Comparison of ENCODE assay signal across 17 mouse cellular contexts in the genomic region with DNA sequence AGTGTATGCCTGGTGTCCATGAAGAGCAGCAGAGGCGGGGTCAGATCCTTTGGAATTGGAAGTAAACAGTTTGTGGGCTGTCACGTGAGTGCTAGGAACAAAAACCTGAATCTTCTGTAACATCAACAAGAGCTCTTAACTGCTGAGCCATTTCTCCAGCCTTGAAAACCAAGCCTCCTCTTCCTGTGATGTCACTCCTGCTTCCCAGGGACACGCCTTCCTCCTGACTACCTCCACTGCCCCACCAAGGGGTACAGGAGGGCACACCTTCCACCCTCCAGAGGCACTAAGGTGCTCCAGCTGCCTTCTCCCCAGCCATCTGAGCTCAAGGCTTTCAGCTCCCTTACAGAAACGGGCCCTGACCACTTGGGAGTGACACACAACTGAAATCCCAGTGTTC. TPM values are rescaled to one million over a fixed set of nuclear protein-coding genes. Genes with fewer than 3 reads are reported as not detected.
DNase-seq lines count a peak whose midpoint lies in the region; ATAC-seq and TF ChIP-seq lines count a peak whose summit lies in the region.
"Had no signal": no experiment of that assay in that cellular context is flagged by ENCODE, and none has a peak within 500 bp of the region (broad histone marks: within the 10 kb centered on the region; RNA-seq: fewer than 3 reads in every experiment).

No protein-coding gene starts in this region.

- H3K9me3 ChIP-seq in hindbrain, embryonic 13.5 days: no peaks in the 10 kb centered on the region
- no peaks in the 10 kb centered on the region for H3K9me3 ChIP-seq in hindbrain, embryonic 14.5 days (ENCODE audit: control insufficient read depth, low read length)
- no peaks in the 10 kb centered on the region for H3K9me3 ChIP-seq in neural tube, embryonic 13.5 days
- no peaks in the 10 kb centered on the region for H3K9me3 ChIP-seq in stomach, postnatal 0 days (ENCODE audit: control insufficient read depth, low read length)
- H3K9me3 ChIP-seq: embryonic facial prominence, embryonic 10.5 days; hindbrain, embryonic 12.5 days; limb, embryonic 13.5 days had no signal

- H3K27me3 ChIP-seq in hindbrain, embryonic 13.5 days: no peaks in the 10 kb centered on the region
- no peaks in the 10 kb centered on the region for H3K27me3 ChIP-seq in hindbrain, embryonic 14.5 days (ENCODE audit: control insufficient read depth, insufficient read depth, low read length)
- no peaks in the 10 kb centered on the region for H3K27me3 ChIP-seq in neural tube, embryonic 13.5 days
- no peaks in the 10 kb centered on the region for H3K27me3 ChIP-seq in stomach, postnatal 0 days (ENCODE audit: control insufficient read depth, insufficient read depth, low read length)
- H3K27me3 ChIP-seq: hindbrain, embryonic 12.5 days; limb, embryonic 13.5 days had no signal

- H3K4me1 ChIP-seq in hindbrain, embryonic 13.5 days (replicated peaks): peaks cover 24% of the 10 kb centered on the region
- H3K4me1 ChIP-seq in hindbrain, embryonic 14.5 days (replicated peaks; ENCODE audit: control insufficient read depth, insufficient read depth, low read length): peaks cover 20% of the 10 kb centered on the region
- H3K4me1 ChIP-seq in neural tube, embryonic 13.5 days (replicated peaks): peaks cover 27% of the 10 kb centered on the region
- peaks cover 6% of the 10 kb centered on the region for H3K4me1 ChIP-seq in stomach, postnatal 0 days (replicated peaks; ENCODE audit: control insufficient read depth, insufficient read depth)

- peaks cover 38% of the 10 kb centered on the region for H3K36me3 ChIP-seq in hindbrain, embryonic 13.5 days
- H3K36me3 ChIP-seq in hindbrain, embryonic 14.5 days (replicated peaks; ENCODE audit: control insufficient read depth, insufficient read depth): peaks cover 39% of the 10 kb centered on the region
- H3K36me3 ChIP-seq in neural tube, embryonic 13.5 days: peaks cover 39% of the 10 kb centered on the region
- no peaks in the 10 kb centered on the region; the same call in 1 of the 2 replicates for H3K36me3 ChIP-seq in stomach, postnatal 0 days (ENCODE audit: control insufficient read depth, insufficient read depth, low read length)

- no peak for DNase-seq in hindbrain, embryonic 14.5 days (ENCODE audit: low spot score)
- no peak for DNase-seq in neural tube, embryonic 10.5 days (ENCODE audit: extremely low spot score, low spot score)
- DNase-seq in stomach, postnatal 0 days (ENCODE audit: low spot score): no peak
- no peak for DNase-seq in cerebellum, adult 18-20 months
- DNase-seq: cerebellum, postnatal 10 days; gastrocnemius, postnatal 25 days; right cerebral cortex, postnatal 25 days had no signal

- no peak overlapping the region for H3K27ac ChIP-seq in hindbrain, embryonic 13.5 days
- H3K27ac ChIP-seq in hindbrain, embryonic 14.5 days: no peak overlapping the region
- H3K27ac ChIP-seq in neural tube, embryonic 13.5 days (replicated peaks): no peak overlapping the region
- H3K27ac ChIP-seq in stomach, postnatal 0 days (replicated peaks): 0 out of 2 replicates have a peak overlapping the region, but pooled peaks have one; percentile 24
- H3K27ac ChIP-seq: embryonic facial prominence, embryonic 10.5 days; hindbrain, embryonic 12.5 days; left cerebral cortex, adult 2 months; limb, embryonic 13.5 days had no signal

- H3K4me3 ChIP-seq in hindbrain, embryonic 13.5 days: no peak overlapping the region
- no peak overlapping the region for H3K4me3 ChIP-seq in hindbrain, embryonic 14.5 days (replicated peaks; ENCODE audit: low read length)
- no peak overlapping the region for H3K4me3 ChIP-seq in neural tube, embryonic 13.5 days
- no peak overlapping the region for H3K4me3 ChIP-seq in stomach, postnatal 0 days (ENCODE audit: low read depth, low read length)
- H3K4me3 ChIP-seq: embryonic facial prominence, embryonic 10.5 days; hindbrain, embryonic 12.5 days; limb, embryonic 13.5 days had no signal

- TF ChIP-seq CTCF in stomach, postnatal 0 days (IDR thresholded peaks at IDR 0.05; ENCODE audit: low read depth): no peak

- no peak overlapping the region for H3K4me2 ChIP-seq in hindbrain, embryonic 13.5 days
- no peak overlapping the region for H3K4me2 ChIP-seq in hindbrain, embryonic 14.5 days (replicated peaks)
- no peak overlapping the region for H3K4me2 ChIP-seq in neural tube, embryonic 13.5 days
- H3K4me2 ChIP-seq in stomach, postnatal 0 days (replicated peaks; ENCODE audit: low read depth): no peak overlapping the region
- H3K4me2 ChIP-seq: heart, embryonic 11.5 days; hindbrain, embryonic 12.5 days had no signal

- TF ChIP-seq EP300 in stomach, postnatal 0 days (optimal IDR thresholded peaks at IDR 0.05): no peak

- H3K9ac ChIP-seq in hindbrain, embryonic 13.5 days: peak overlapping the region; percentile 56
- no peak overlapping the region for H3K9ac ChIP-seq in hindbrain, embryonic 14.5 days
- H3K9ac ChIP-seq in neural tube, embryonic 13.5 days: 0 out of 2 replicates have a peak overlapping the region, but pooled peaks have one; percentile 9
- no peak overlapping the region for H3K9ac ChIP-seq in stomach, postnatal 0 days (ENCODE audit: low read length)
- H3K9ac ChIP-seq: hindbrain, embryonic 12.5 days had no signal

- whole genome bisulfite sequencing in hindbrain, embryonic 13.5 days: 88% methylated on average over 4 of the region's 4 CpGs
- 86% methylated on average over 4 of the region's 4 CpGs for WGBS in hindbrain, embryonic 14.5 days
- 88% methylated on average over 4 of the region's 4 CpGs for WGBS in neural tube, embryonic 13.5 days
- WGBS in stomach, postnatal 0 days: 75% methylated on average over 4 of the region's 4 CpGs

- ATAC-seq in hindbrain, embryonic 13.5 days (ENCODE audit: low FRiP score): no peak
- no peak for ATAC-seq in hindbrain, embryonic 14.5 days (ENCODE audit: low FRiP score)
- ATAC-seq in neural tube, embryonic 13.5 days (ENCODE audit: low read depth): no peak
- 0 out of 4 replicates have a peak, but pooled peaks have one; percentile 4 for ATAC-seq in hematopoietic stem cell, adult 5-6 weeks (replicated peaks in 1 of 2; ENCODE audit: insufficient read depth in 1 of 2, low FRiP score in 2 of 2, low TSS enrichment in 1 of 2, low read depth in 1 of 2, poor library complexity in 2 of 2, severe bottlenecking in 2 of 2)
- no peak for ATAC-seq in stomach, postnatal 0 days (ENCODE audit: low FRiP score, low TSS enrichment)
- no peak for ATAC-seq in megakaryocyte-erythroid progenitor cell, adult 5-6 weeks (replicated peaks; ENCODE audit: low FRiP score, low TSS enrichment, poor library complexity, severe bottlenecking)

RNA-seq across cellular contexts. Expression of a gene that starts 1.7 kb away (rescaled TPM):
- polyA plus RNA-seq in hindbrain, embryonic 13.5 days (2015; fragmentation: Nextera tagmentation; extraction: Ambion mirVana): 45.7 TPM in 2 replicates
- 46.6 and 51.8 TPM in 2 replicates for polyA plus RNA-seq in hindbrain, embryonic 14.5 days (2014; fragmentation: Nextera tagmentation; extraction: Ambion mirVana)
- polyA plus RNA-seq in neural tube, embryonic 13.5 days (2015; fragmentation: Nextera tagmentation; extraction: Ambion mirVana): 43.2 and 43.3 TPM in 2 replicates
- total RNA-seq in hematopoietic stem cell, adult 5-6 weeks (2017): 22.0 and 23.6 TPM in 2 replicates
- 11.0 and 13.4 TPM in 2 replicates for polyA plus RNA-seq in stomach, postnatal 0 days (2015; fragmentation: Nextera tagmentation; extraction: Ambion mirVana)
- total RNA-seq in megakaryocyte-erythroid progenitor cell, adult 5-6 weeks (2014; fragmentation: Nextera tagmentation): 9.5 and 30.7 TPM in 2 replicates
- 12.4 and 14.5 TPM in 2 replicates for total RNA-seq in megakaryocyte-erythroid progenitor cell, adult 5-6 weeks (2017)

RNA-seq across cellular contexts. Expression of a gene that starts 4.0 kb away (rescaled TPM):
- 36.1 TPM in 2 replicates for polyA plus RNA-seq in hindbrain, embryonic 13.5 days (2015; fragmentation: Nextera tagmentation; extraction: Ambion mirVana)
- polyA plus RNA-seq in hindbrain, embryonic 14.5 days (2014; fragmentation: Nextera tagmentation; extraction: Ambion mirVana): 28.6 and 35.1 TPM in 2 replicates
- polyA plus RNA-seq in neural tube, embryonic 13.5 days (2015; fragmentation: Nextera tagmentation; extraction: Ambion mirVana): 34.9 and 36.4 TPM in 2 replicates
- 23.2 and 26.5 TPM in 2 replicates for total RNA-seq in hematopoietic stem cell, adult 5-6 weeks (2017)
- polyA plus RNA-seq in stomach, postnatal 0 days (2015; fragmentation: Nextera tagmentation; extraction: Ambion mirVana): 24.1 and 25.3 TPM in 2 replicates
- total RNA-seq in megakaryocyte-erythroid progenitor cell, adult 5-6 weeks (2014; fragmentation: Nextera tagmentation): 37.3 and 45.8 TPM in 2 replicates
- 7.6 and 14.6 TPM in 2 replicates for total RNA-seq in megakaryocyte-erythroid progenitor cell, adult 5-6 weeks (2017)

RNA-seq across cellular contexts. Expression of a gene that starts 46.4 kb away (rescaled TPM):
- not detected in 2 replicates for polyA plus RNA-seq in hindbrain, embryonic 13.5 days (2015; fragmentation: Nextera tagmentation; extraction: Ambion mirVana)
- not detected in 2 replicates for polyA plus RNA-seq in hindbrain, embryonic 14.5 days (2014; fragmentation: Nextera tagmentation; extraction: Ambion mirVana)
- not detected in 2 replicates for polyA plus RNA-seq in neural tube, embryonic 13.5 days (2015; fragmentation: Nextera tagmentation; extraction: Ambion mirVana)
- total RNA-seq in hematopoietic stem cell, adult 5-6 weeks (2017): not detected in 2 replicates
- polyA plus RNA-seq in stomach, postnatal 0 days (2015; fragmentation: Nextera tagmentation; extraction: Ambion mirVana): not detected in 2 replicates
- total RNA-seq in megakaryocyte-erythroid progenitor cell, adult 5-6 weeks (2014; fragmentation: Nextera tagmentation): not detected in 2 replicates
- not detected in 2 replicates for total RNA-seq in megakaryocyte-erythroid progenitor cell, adult 5-6 weeks (2017)
- total RNA-seq: gastrocnemius, postnatal 25 days; left cerebral cortex, adult 2 months had no signal
- polyA plus RNA-seq: embryonic facial prominence, embryonic 10.5 days; frontal cortex, adult 2 months; heart, embryonic 11.5 days; hindbrain, embryonic 12.5 days; limb, embryonic 13.5 days had no signal

Comparison
In these comparisons a context has a peak if more than half of its experiments do, and no peak if none do; other contexts are left out.
1. H3K9ac ChIP-seq: peak in hindbrain, embryonic 13.5 days (single experiment) and neural tube, embryonic 13.5 days (single experiment); none in hindbrain, embryonic 14.5 days (single experiment) and stomach, postnatal 0 days (single experiment).
2. ATAC-seq: peak in hematopoietic stem cell, adult 5-6 weeks (2 of 2); none in hindbrain, embryonic 13.5 days (single experiment), hindbrain, embryonic 14.5 days (single experiment), neural tube, embryonic 13.5 days (single experiment), stomach, postnatal 0 days (single experiment) and megakaryocyte-erythroid progenitor cell, adult 5-6 weeks (single experiment).